In the genomic region with DNA sequence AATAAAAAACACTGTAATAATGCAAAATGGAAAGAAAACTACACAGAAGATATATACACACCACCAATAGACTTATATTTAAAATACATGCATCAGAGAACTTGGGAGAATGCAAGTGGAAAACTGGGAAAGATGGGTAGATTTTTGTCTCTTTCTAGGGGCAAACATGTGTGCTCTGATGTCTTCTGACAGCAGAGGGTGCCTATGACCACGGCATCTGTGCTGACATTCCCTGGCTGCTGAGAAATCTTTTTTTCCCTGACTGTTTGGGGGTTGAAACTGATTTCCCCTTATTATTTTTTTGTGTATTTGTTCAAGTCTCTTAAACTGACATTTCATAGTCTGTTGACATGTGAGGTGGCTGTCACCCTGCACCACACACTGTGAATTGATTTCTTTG, we compare ENCODE assay signal across 14 mouse cellular contexts.
"Had no signal": no experiment of that assay in that cellular context is flagged by ENCODE, and none has a peak within 500 bp of the region (broad histone marks: within the 10 kb centered on the region; RNA-seq: fewer than 3 reads in every experiment).

No protein-coding gene starts in this region.

- H3K27ac ChIP-seq: kidney, embryonic 15.5 days; limb, embryonic 13.5 days; liver, embryonic 14.5 days; midbrain, embryonic 13.5 days; neural tube, embryonic 12.5 days had no signal

- ATAC-seq: lung, postnatal 0 days; midbrain, embryonic 13.5 days had no signal

- H3K36me3 ChIP-seq: kidney, embryonic 15.5 days; limb, embryonic 13.5 days; midbrain, embryonic 13.5 days; neural tube, embryonic 12.5 days had no signal

- H3K9me3 ChIP-seq: kidney, embryonic 15.5 days; limb, embryonic 13.5 days; midbrain, embryonic 13.5 days; neural tube, embryonic 12.5 days had no signal

- H3K4me1 ChIP-seq: kidney, embryonic 15.5 days; limb, embryonic 13.5 days; midbrain, embryonic 13.5 days; neural tube, embryonic 12.5 days had no signal

- H3K4me3 ChIP-seq: kidney, embryonic 15.5 days; limb, embryonic 13.5 days; midbrain, embryonic 13.5 days; neural tube, embryonic 12.5 days had no signal

- H3K4me2 ChIP-seq: kidney, embryonic 15.5 days; limb, embryonic 13.5 days; midbrain, embryonic 13.5 days; neural tube, embryonic 12.5 days had no signal

- H3K27me3 ChIP-seq: kidney, embryonic 15.5 days; limb, embryonic 13.5 days; midbrain, embryonic 13.5 days; neural tube, embryonic 12.5 days had no signal

- DNase-seq: kidney, adult 2 months; kidney, postnatal 36 days; left cerebral cortex, postnatal 4 days; lung, adult 2 months; lung, postnatal 36 days; right cerebral cortex, postnatal 14 days; thymus, adult 18-20 months; thymus, postnatal 14 days had no signal

- H3K9ac ChIP-seq: kidney, embryonic 15.5 days; limb, embryonic 13.5 days; liver, embryonic 14.5 days; midbrain, embryonic 13.5 days; neural tube, embryonic 12.5 days had no signal
